Mouse (Mus musculus): ENCODE measurements at regions not wholly inside any gene's neighbourhood (a gene's known extent, or its start where the extent isn't known, plus 50 kb on each side); places are given as distances from the start of the nearest gene placed in this dataset.

- Histone ChIP-seq H3K36me3 (replicated peaks in 1 of 2; ENCODE audit: control insufficient read depth in 1 of 2, insufficient read depth in 1 of 2, low read length in 1 of 2) (no peaks in the 10 kb centered on the region), H3K4me2 (ENCODE audit: insufficient read depth, low read depth, poor library complexity, severe bottlenecking) (no peak overlapping the region), H3K9ac (ENCODE audit: insufficient read depth, low read depth) (no peak overlapping the region), H3K4me3 (replicated peaks in 1 of 3; ENCODE audit: low read depth in 2 of 3, low read length in 2 of 3, poor library complexity in 1 of 3) (no peak overlapping the region), H3K79me2 (replicated peaks; ENCODE audit: control insufficient read depth, extremely low read depth, insufficient read depth, poor library complexity, severe bottlenecking) (no peaks in the 10 kb centered on the region), H3K27ac (ENCODE audit: insufficient read depth, low read depth) (no peak overlapping the region), H3K9me3 (replicated peaks; ENCODE audit: low read length) (no peaks in the 10 kb centered on the region), H3K27me3 (replicated peaks) (no peaks in the 10 kb centered on the region), H3K4me1 (ENCODE audit: control insufficient read depth in 1 of 2, insufficient read depth in 2 of 2) (no peaks in the 10 kb centered on the region)
- in situ Hi-C loops (cut with MboI; ENCODE audit: low pct_ligation_motif_present, low pct_unique_long_range_greater_than_20kb, low sequenced_read_pairs) (no loop called here), dilution Hi-C loops (cut with MboI; ENCODE audit: extremely low pct_ligation_motif_present, extremely low pct_unique_long_range_greater_than_20kb, low sequenced_read_pairs) (no loop called here)
- DNase-seq (ENCODE audit: extremely low read depth) = no peak
- no peak for TF ChIP-seq E2F4 (IDR thresholded peaks at IDR 0.05; ENCODE audit: insufficient replicate concordance, low read depth, low read length)
- no peak for TF ChIP-seq MAZ (IDR thresholded peaks at IDR 0.05; ENCODE audit: low read depth, low read length)
- TF ChIP-seq POLR2AphosphoS2 (IDR thresholded peaks at IDR 0.05; ENCODE audit: low read depth, low read length) = no peak
- no peak for TF ChIP-seq ZC3H11A (IDR thresholded peaks at IDR 0.05; ENCODE audit: low read depth, low read length)
- TF ChIP-seq ELF1 (IDR thresholded peaks at IDR 0.05; ENCODE audit: low read depth, low read length) = no peak
- TF ChIP-seq KAT2A (IDR thresholded peaks at IDR 0.05; ENCODE audit: insufficient replicate concordance, low read length) = no peak
- no peak for TF ChIP-seq MXI1 (IDR thresholded peaks at IDR 0.05; ENCODE audit: low read depth, low read length)
Measured at GRCm38 (mm10) chr2:83251173-83252101, 308.0 kb downstream of the Fsip2 start.

GRCm38 (mm10) chr2:83256811-83257321 lies 313.4 kb downstream of the Fsip2 start:
- H3K27me3 ChIP-seq (replicated peaks) = no peaks in the 10 kb centered on the region
- H3K79me2 ChIP-seq (replicated peaks; ENCODE audit: control insufficient read depth, extremely low read depth, insufficient read depth, poor library complexity, severe bottlenecking) = no peaks in the 10 kb centered on the region
- no peak overlapping the region for H3K4me2 ChIP-seq (ENCODE audit: insufficient read depth, low read depth, poor library complexity, severe bottlenecking)
- DNase-seq (ENCODE audit: extremely low read depth) = no peak
- dilution Hi-C loops (cut with MboI; ENCODE audit: extremely low pct_ligation_motif_present, extremely low pct_unique_long_range_greater_than_20kb, low sequenced_read_pairs) (no loop called here), in situ Hi-C loops (cut with MboI; ENCODE audit: low pct_ligation_motif_present, low pct_unique_long_range_greater_than_20kb, low sequenced_read_pairs) (no loop called here)
- no peak for TF ChIP-seq MAFK (IDR thresholded peaks at IDR 0.05; ENCODE audit: insufficient replicate concordance, low read length)
- TF ChIP-seq NRF1 (IDR thresholded peaks at IDR 0.05; ENCODE audit: low read depth, low read length) = no peak
- no peak for TF ChIP-seq SIN3A (IDR thresholded peaks at IDR 0.05; ENCODE audit: low read length)
- TF ChIP-seq MAZ (IDR thresholded peaks at IDR 0.05; ENCODE audit: low read depth, low read length) = no peak
- no peak for TF ChIP-seq JUN (IDR thresholded peaks at IDR 0.05; ENCODE audit: insufficient read depth, low read depth, low read length)
- TF ChIP-seq MXI1 (IDR thresholded peaks at IDR 0.05; ENCODE audit: low read depth, low read length) = no peak
- no peak for TF ChIP-seq CTCF (conservative IDR thresholded peaks at IDR 0.05 in 1 of 2, IDR thresholded peaks at IDR 0.05 in 1 of 2; ENCODE audit: low read depth in 2 of 2, low read length in 2 of 2)
- TF ChIP-seq KAT2A (IDR thresholded peaks at IDR 0.05; ENCODE audit: insufficient replicate concordance, low read length) = no peak
- TF ChIP-seq USF2 (conservative IDR thresholded peaks at IDR 0.05; ENCODE audit: low read depth, low read length) = no peak
- TF ChIP-seq TCF12 (IDR thresholded peaks at IDR 0.05; ENCODE audit: low read depth, low read length) = no peak
- TF ChIP-seq UBTF (IDR thresholded peaks at IDR 0.05; ENCODE audit: low read depth, low read length) = no peak
- no peak for TF ChIP-seq NELFE (IDR thresholded peaks at IDR 0.05; ENCODE audit: low read depth, low read length)
- TF ChIP-seq ZKSCAN1 (IDR thresholded peaks at IDR 0.05; ENCODE audit: borderline replicate concordance, low read depth, low read length) = no peak
- no peak for TF ChIP-seq HCFC1 (IDR thresholded peaks at IDR 0.05; ENCODE audit: low read depth, low read length)
- no peak for TF ChIP-seq BHLHE40 (IDR thresholded peaks at IDR 0.05; ENCODE audit: low read depth, low read length)
- TF ChIP-seq EP300 (IDR thresholded peaks at IDR 0.05; ENCODE audit: low read length) = no peak
- no peak for TF ChIP-seq POLR2A (IDR thresholded peaks at IDR 0.05; ENCODE audit: low read depth, low read length)
- TF ChIP-seq ETS1 (conservative IDR thresholded peaks at IDR 0.05; ENCODE audit: low read depth, low read length) = no peak
- TF ChIP-seq SMC3 (IDR thresholded peaks at IDR 0.05; ENCODE audit: low read depth, low read length) = no peak
- TF ChIP-seq ZC3H11A (IDR thresholded peaks at IDR 0.05; ENCODE audit: low read depth, low read length) = no peak
- no peak overlapping the region for H3K4me3 ChIP-seq (replicated peaks in 1 of 3; ENCODE audit: low read depth in 2 of 3, low read length in 2 of 3, poor library complexity in 1 of 3)
- H3K36me3 ChIP-seq (replicated peaks in 1 of 2; ENCODE audit: control insufficient read depth in 1 of 2, insufficient read depth in 1 of 2, low read length in 1 of 2) = no peaks in the 10 kb centered on the region
- no peaks in the 10 kb centered on the region for H3K4me1 ChIP-seq (ENCODE audit: control insufficient read depth in 1 of 2, insufficient read depth in 2 of 2)
- no peak overlapping the region for H3K27ac ChIP-seq (ENCODE audit: insufficient read depth, low read depth)
- H3K9ac ChIP-seq (ENCODE audit: insufficient read depth, low read depth) = no peak overlapping the region
- H3K9me3 ChIP-seq (replicated peaks; ENCODE audit: low read length) = no peaks in the 10 kb centered on the region

Measured in CH12.LX (cell line).